Mouse (Mus musculus) MEL (cell line): ENCODE data around the gene Ska3.

Source experiments
- CTCF ChIP-seq, 3 experiments: IDR thresholded peaks in 2 of 3; conservative IDR thresholded peaks in 1 of 3; 2 replicates each; pipeline ENCODE4 v1.5.1; 2011 to 2012; ENCODE audit warnings: low read length in 3 of 3, low read depth in 2 of 3, mild to moderate bottlenecking in 2 of 3, improper control_type of control experiment in 1 of 3, inconsistent platforms in 1 of 3, mixed read lengths in 1 of 3, moderate library complexity in 1 of 3; ENCODE audit not compliant: control insufficient read depth in 1 of 3, insufficient read depth in 1 of 3, poor library complexity in 1 of 3, severe bottlenecking in 1 of 3
- E2F4 ChIP-seq: IDR thresholded peaks from 2 replicates; pipeline ENCODE4 v1.6.1; 2011; ENCODE audit warnings: low read depth, low read length, improper control_type of control experiment, borderline replicate concordance
- ETS1 ChIP-seq: IDR thresholded peaks from 2 replicates; pipeline ENCODE4 v1.6.1; 2012; ENCODE audit warnings: low read depth, mild to moderate bottlenecking, inconsistent platforms, low read length, improper control_type of control experiment, moderate library complexity
- NELFE ChIP-seq: IDR thresholded peaks from 2 replicates; pipeline ENCODE4 v1.6.1; 2011; ENCODE audit warnings: low read depth, low read length, improper control_type of control experiment
- POLR2AphosphoS2 ChIP-seq: IDR thresholded peaks from 2 replicates; pipeline ENCODE4 v1.6.1; 2011; ENCODE audit warnings: low read length, improper control_type of control experiment
- SMC3 ChIP-seq: IDR thresholded peaks from 2 replicates; pipeline ENCODE4 v1.6.1; 2011; ENCODE audit warnings: low read depth, low read length, improper control_type of control experiment
- TAL1 ChIP-seq: IDR thresholded peaks from 2 replicates; pipeline ENCODE4 v1.6.1; 2012; ENCODE audit warnings: mild to moderate bottlenecking, inconsistent platforms, low read length, moderate library complexity, mixed read lengths

- TF ChIP-seq ETS1 (no peak; the same call in 1 of the 2 replicates), E2F4 (no peak), NELFE (peak; percentile 99), SMC3 (no peak), POLR2AphosphoS2 (peak; percentile 97), TAL1 (no peak), CTCF (IDR thresholded peaks at IDR 0.05 in 2 of 3, conservative IDR thresholded peaks at IDR 0.05 in 1 of 3; ENCODE audit: control insufficient read depth in 1 of 3, insufficient read depth in 1 of 3, low read depth in 2 of 3, low read length in 3 of 3, poor library complexity in 1 of 3, severe bottlenecking in 1 of 3) (no peak)
Observed at GRCm38 (mm10) chr14:57825788-57826751, at the start of gene Ska3, which contains the start of gene Mrpl57.
